Mouse (Mus musculus) ES-E14 (cell line): Measurements from ENCODE around the gene Samd14. TPM values are rescaled to one million over a fixed set of nuclear protein-coding genes. Genes with fewer than 3 reads are reported as not detected.

Experiments
- DNase-seq: peaks from one replicate; pipeline ENCODE4 v3.0.0-alpha.2; 2013; ENCODE audit warnings: low read depth, low spot score
- H3K27ac ChIP-seq: 2 replicates; pipeline ENCODE4 v1.5.1; 2012; ENCODE audit warnings: low read depth, mild to moderate bottlenecking, low read length, moderate library complexity, mixed read lengths; ENCODE audit not compliant: poor library complexity, insufficient read depth, severe bottlenecking
- H3K36me3 ChIP-seq: 2 replicates; pipeline ENCODE4 v1.6.1; 2012; ENCODE audit warnings: mild to moderate bottlenecking, low read length, moderate library complexity, mixed read lengths; ENCODE audit not compliant: control insufficient read depth, poor library complexity, insufficient read depth, severe bottlenecking
- H3K4me1 ChIP-seq, 2 experiments: fragments of 150-350 bp in 1 of 2; sonication (generic) in 1 of 2; 2 replicates each; pipeline ENCODE4 v1.6.1; 2012; ENCODE audit warnings: low read length in 2 of 2, mild to moderate bottlenecking in 1 of 2, mixed read lengths in 1 of 2; ENCODE audit not compliant: control insufficient read depth in 2 of 2, insufficient read depth in 2 of 2, poor library complexity in 1 of 2
- H3K4me3 ChIP-seq, 2 experiments: fragments of 150-350 bp in 1 of 2; sonication (generic) in 1 of 2; 2 replicates each; pipeline ENCODE4 v1.5.1; 2012; ENCODE audit warnings: low read length in 2 of 2, low read depth in 1 of 2, mild to moderate bottlenecking in 1 of 2, mixed read lengths in 1 of 2; ENCODE audit not compliant: insufficient read depth in 1 of 2, poor library complexity in 1 of 2, severe bottlenecking in 1 of 2
- H3K9ac ChIP-seq: 2 replicates; pipeline ENCODE4 v1.6.1; 2012; ENCODE audit warnings: low read depth, mild to moderate bottlenecking, low read length, mixed read lengths; ENCODE audit not compliant: poor library complexity, insufficient read depth, severe bottlenecking
- H3K9me3 ChIP-seq: fragments of 150-350 bp; sonication (generic); 2 replicates; pipeline ENCODE4 v1.6.1; 2012; ENCODE audit warnings: low read depth, mild to moderate bottlenecking, low read length; ENCODE audit not compliant: control insufficient read depth, insufficient read depth
- CHD2 ChIP-seq: IDR thresholded peaks from 2 replicates; pipeline ENCODE4 v1.6.1; 2014; ENCODE audit warnings: mild to moderate bottlenecking, low read depth, low read length, inconsistent platforms
- HCFC1 ChIP-seq: IDR thresholded peaks from 2 replicates; pipeline ENCODE4 v1.6.1; 2012; ENCODE audit warnings: low read length, inconsistent platforms, borderline replicate concordance; ENCODE audit not compliant: insufficient read depth
- MAFK ChIP-seq: IDR thresholded peaks from 2 replicates; pipeline ENCODE4 v1.6.1; 2014; ENCODE audit warnings: mild to moderate bottlenecking, low read depth, low read length, inconsistent platforms; ENCODE audit not compliant: insufficient read depth
- ZC3H11A ChIP-seq: IDR thresholded peaks from 2 replicates; pipeline ENCODE4 v1.6.1; 2012; ENCODE audit warnings: low read depth, mild to moderate bottlenecking, inconsistent platforms, low read length, borderline replicate concordance
- ZNF384 ChIP-seq: IDR thresholded peaks from 2 replicates; pipeline ENCODE4 v1.6.1; 2012; ENCODE audit warnings: low read depth, low read length, inconsistent platforms
- in situ Hi-C, 2 experiments: fragments of 600-800 bp; cut with MboI; formaldehyde crosslinking; loops; one replicate each; pipeline ENCODE4 v1.15.1; 2025; ENCODE audit warnings: low sequenced_read_pairs in 2 of 2, inconsistent platforms in 1 of 2; ENCODE audit not compliant: unreplicated experiment in 2 of 2
- total RNA-seq: library from RNA; depleted of rRNA; stranded (reverse); fragments of 300-350 nt; gene quantifications from 2 replicates; pipeline ENCODE4 v1.2.3, GENCODE M21; 2012

Gene Samd14
- total RNA-seq, 1 experiment: 0.89 TPM

DNA sequence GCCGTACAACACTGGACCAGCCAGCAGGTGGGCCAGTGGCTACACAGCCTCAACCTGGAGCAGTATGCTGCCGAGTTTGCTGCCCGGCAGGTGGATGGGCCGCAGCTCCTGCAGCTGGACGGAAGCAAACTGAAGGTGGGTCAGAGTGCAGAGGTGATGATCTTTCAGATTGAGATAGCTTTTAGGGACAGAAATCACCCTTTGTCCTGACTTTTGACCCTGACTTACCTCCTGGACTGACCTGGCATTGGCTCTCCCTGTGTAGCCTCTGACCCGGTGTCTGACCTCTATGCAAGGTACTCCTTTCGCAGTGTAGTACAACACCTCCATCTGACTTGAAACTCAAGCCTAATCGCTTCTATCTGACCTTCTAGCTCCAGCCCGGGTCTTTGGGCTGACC lies 13.8 kb downstream of the Samd14 start:
- Histone ChIP-seq H3K36me3 (no peaks in the 10 kb centered on the region), H3K4me1 (no peaks in the 10 kb centered on the region; a peak in 1 of 4 replicates), H3K9ac (no peak overlapping the region), H3K27ac (no peak overlapping the region), H3K9me3 (no peaks in the 10 kb centered on the region), H3K4me3 (no peak overlapping the region)
- TF ChIP-seq ZC3H11A (no peak), MAFK (no peak), ZNF384 (no peak), HCFC1 (no peak), CHD2 (no peak)
- in situ Hi-C loops: no loop called here
- no peak for DNase-seq

DNA sequence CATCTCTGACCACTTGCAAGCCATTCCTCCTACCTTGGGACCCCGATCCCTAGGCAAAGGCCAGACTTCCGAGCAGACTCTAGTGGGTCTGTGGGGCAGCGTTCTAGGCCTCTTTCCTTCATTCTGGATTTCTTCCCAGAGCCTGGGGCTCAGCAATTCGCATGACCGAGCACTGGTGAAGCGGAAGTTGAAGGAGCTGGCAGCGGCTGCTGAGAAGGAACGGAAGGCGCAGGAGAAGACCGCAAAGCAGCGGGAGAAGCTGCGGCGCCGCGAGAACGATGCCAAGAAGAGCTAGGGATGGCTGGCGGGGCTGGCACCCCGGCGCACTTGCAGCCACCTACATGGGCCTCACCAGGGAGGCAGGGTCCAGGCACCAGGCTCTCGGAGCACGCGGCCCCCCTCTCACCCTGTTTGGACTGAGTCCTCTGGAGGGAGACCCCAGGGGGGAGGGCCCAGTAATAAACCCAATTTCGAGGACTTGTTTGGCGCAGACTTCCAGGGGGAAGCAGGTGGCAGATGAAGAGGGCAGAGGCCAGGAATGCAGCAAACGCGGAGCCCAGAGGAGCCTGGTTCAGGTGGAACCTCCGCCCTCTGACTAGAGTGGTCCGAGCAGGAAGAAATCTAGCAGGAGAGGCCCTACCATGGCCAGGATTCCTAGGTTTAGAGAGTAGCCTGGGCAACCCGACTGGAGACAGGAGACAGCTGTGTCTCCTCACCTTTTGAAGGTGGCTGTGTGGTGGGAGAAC lies 14.9 kb downstream of the Samd14 start:
- H3K36me3 ChIP-seq: no peaks in the 10 kb centered on the region
- no peak for TF ChIP-seq ZC3H11A
- no peak for TF ChIP-seq HCFC1
- no peak for TF ChIP-seq MAFK
- no peak for TF ChIP-seq CHD2

DNA sequence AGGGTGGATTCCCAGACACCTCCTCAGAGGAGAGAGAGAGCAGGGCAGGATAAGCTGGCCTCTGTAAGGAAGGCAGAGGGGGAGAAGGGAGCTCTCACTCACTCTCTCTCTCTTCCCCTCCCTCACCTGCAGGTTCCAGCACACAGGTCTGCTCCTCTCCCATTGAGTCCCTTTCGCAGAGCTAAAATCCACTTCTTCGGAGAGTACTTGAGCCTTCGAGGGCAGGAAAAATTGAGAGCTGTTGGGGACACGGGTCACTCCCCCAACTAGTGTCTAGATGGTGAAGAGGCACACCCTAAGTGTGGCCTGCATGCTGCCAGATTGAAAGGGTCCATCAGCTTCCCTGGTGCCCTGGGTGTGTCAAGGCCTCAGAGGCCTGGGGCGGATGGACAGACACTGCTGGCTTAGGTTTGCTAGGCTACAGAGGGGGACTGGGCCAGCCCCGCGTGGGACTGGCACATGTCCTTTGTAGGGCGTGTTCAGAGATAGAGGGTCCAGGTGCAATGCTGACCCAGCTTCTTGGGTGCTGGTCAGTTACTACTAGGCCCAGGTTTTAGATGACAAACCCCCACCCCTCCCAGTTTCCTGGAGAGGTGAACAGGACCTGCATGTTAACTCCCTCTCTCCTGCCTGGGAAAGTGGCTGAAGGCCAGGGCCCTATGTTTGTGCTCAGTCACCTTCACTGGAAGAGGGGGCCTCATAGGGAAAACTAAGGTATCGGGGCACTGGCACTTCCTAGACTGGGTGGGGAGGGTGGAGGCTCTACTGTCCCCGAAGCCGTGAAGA lies 15.7 kb downstream of the Samd14 start:
- Histone ChIP-seq H3K9ac (no peak overlapping the region), H3K27ac (no peak overlapping the region), H3K4me1 (no peaks in the 10 kb centered on the region; a peak in 1 of 4 replicates), H3K4me3 (peak overlapping the region in 1 of 2 experiments; percentile 35; a peak in 1 of 4 replicates), H3K9me3 (no peaks in the 10 kb centered on the region), H3K36me3 (no peaks in the 10 kb centered on the region)
- no peak for TF ChIP-seq HCFC1
- TF ChIP-seq CHD2: no peak
- TF ChIP-seq ZNF384: no peak
- TF ChIP-seq ZC3H11A: no peak
- TF ChIP-seq MAFK: no peak
- no peak for DNase-seq
- in situ Hi-C loops: no loop called here

More for the DNA sequence above, 14.9 kb downstream of the Samd14 start:
- no peak overlapping the region for H3K27ac ChIP-seq
- in situ Hi-C loops: no loop called here
- no peak for DNase-seq
- no peaks in the 10 kb centered on the region for H3K9me3 ChIP-seq
- peak overlapping the region; percentile 38 for H3K9ac ChIP-seq
- H3K4me1 ChIP-seq: no peaks in the 10 kb centered on the region; a peak in 1 of 4 replicates
- peak overlapping the region; percentile 35 to 40; a peak in 3 of 4 replicates for H3K4me3 ChIP-seq

DNA sequence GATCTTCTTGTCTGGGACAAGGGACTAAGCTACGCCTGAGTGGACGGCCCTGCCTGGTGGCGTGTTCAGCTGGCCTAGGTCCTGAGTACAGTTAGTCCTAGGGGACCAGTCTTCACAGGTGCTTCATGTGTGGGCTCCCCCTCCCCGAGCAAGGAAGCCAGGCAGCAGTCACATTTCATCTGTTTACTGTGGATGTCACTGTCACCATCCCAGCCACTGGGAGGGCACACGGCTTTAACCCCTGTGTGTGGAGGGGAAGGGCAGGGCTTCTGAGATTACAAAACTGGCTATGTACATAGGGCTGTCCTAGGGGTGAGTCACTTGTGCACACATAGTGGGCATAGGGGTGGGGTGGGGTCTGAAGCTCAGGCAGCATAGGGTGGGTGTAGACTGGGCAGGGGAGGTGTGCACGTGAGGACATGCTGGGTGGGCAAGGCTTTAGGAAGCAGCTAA lies 16.4 kb downstream of the Samd14 start:
- Histone ChIP-seq H3K4me1 (no peaks in the 10 kb centered on the region; a peak in 1 of 4 replicates), H3K9me3 (no peaks in the 10 kb centered on the region), H3K9ac (no peak overlapping the region), H3K27ac (no peak overlapping the region), H3K4me3 (no peak overlapping the region), H3K36me3 (no peaks in the 10 kb centered on the region)
- TF ChIP-seq ZNF384: no peak
- no peak for TF ChIP-seq ZC3H11A
- no peak for TF ChIP-seq HCFC1
- TF ChIP-seq CHD2: no peak
- TF ChIP-seq MAFK: no peak
- in situ Hi-C loops: no loop called here
- DNase-seq: no peak
